Mouse (Mus musculus) left cerebral cortex, adult 11 months (tissue): Measurements from ENCODE around the gene Asic5.

Experiments
- DNase-seq: peaks from one replicate; pipeline ENCODE4 v3.0.0; 2022; ENCODE audit warnings: low spot score

Gene Asic5

GRCm38 (mm10) chr3:81981990-81982389 lies at the start of gene Asic5:
TSS of gene Asic5 (plus strand) at chr3:81982290.
- no peak for DNase-seq

GRCm38 (mm10) chr3:81933348-81933747 lies 48.7 kb upstream of the Asic5 start:
- no peak for DNase-seq

DNA sequence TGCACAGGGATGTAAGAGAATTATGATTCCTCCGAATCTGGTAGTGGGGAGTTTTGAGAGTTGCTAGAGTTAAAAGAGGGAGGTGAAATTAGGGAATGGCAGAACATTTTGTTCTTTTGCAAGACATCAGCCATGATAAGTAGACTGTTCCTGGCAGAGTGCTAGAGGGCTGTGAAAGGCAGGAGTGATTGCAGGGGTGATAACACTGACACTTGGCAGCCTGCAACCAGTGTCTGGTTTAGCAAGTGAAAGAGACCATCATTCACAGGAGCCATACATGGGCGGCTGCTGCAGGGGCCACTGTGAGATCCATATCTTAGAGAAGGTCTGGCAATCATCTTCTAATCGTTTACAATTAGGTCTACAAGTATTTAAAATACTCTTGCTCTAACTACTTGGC lies 43.2 kb upstream of the Asic5 start:
- no peak for DNase-seq

DNA sequence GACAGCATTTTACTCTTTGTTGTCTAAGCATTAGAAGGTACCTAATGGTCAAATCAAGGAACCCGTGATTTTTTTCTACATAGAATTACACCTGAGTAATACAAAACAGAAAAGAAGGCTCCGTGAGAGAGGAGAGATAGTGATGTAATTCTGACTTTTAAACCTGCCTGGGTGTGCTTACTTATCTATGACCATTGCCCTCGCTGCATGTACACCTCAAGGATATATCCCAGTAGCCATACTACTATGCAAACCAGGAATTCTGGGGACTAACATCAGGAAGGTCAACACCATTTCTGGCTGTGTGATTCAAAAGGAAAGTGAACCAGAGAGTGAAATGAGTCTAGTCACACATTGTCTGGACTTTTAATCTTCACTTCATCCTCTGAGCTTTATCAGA lies 39.7 kb upstream of the Asic5 start:
- DNase-seq = no peak

GRCm38 (mm10) chr3:81943097-81943496 lies 39.0 kb upstream of the Asic5 start:
- no peak for DNase-seq

GRCm38 (mm10) chr3:81944851-81945393 lies 37.2 kb upstream of the Asic5 start:
- DNase-seq = no peak

DNA sequence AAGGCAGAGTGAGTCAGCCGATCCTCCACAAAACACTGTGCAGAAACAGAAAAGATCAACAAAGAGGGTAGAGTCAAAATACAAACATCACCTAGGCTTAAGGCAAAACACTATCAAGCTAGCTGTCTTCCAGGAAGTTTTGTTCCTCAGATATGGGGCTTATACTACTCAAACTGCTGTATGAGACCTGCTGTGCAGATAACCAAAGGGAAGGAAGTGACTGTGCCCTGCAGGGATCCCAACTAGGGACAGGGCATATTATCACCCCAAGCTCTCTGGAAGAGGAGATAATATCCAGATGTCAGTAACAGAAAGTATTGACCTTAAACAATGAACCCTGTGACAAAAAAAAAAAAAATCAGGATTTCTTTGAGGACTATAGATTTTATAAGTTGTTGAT lies 33.0 kb upstream of the Asic5 start:
- no peak for DNase-seq

GRCm38 (mm10) chr3:81951785-81952184 lies 30.3 kb upstream of the Asic5 start:
- no peak for DNase-seq

GRCm38 (mm10) chr3:81957484-81957883 lies 24.6 kb upstream of the Asic5 start:
- no peak for DNase-seq

DNA sequence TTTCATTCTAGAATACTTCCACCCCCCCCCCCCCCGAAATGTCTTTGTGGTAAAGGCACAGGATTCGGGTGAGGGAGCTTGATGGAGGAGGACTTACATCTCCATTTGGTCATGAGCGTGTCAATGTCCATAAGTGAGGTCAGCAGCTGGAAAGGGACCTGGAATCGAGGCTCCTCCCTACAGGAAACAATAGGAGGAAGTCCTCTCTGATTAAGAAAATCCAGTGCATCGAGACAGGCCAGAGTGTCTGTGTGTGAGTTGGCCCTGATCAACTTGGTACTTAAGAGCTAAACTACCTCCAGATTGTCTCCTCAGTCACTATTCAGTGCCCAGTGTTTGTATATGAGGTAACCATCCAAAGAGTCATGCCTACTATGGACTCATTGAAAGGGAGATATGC lies 20.8 kb upstream of the Asic5 start:
- no peak for DNase-seq

GRCm38 (mm10) chr3:81963768-81964167 lies 18.3 kb upstream of the Asic5 start:
- DNase-seq = no peak

- no peak for DNase-seq
Observed at GRCm38 (mm10) chr3:81964596-81964995, 17.5 kb upstream of the Asic5 start.

DNA sequence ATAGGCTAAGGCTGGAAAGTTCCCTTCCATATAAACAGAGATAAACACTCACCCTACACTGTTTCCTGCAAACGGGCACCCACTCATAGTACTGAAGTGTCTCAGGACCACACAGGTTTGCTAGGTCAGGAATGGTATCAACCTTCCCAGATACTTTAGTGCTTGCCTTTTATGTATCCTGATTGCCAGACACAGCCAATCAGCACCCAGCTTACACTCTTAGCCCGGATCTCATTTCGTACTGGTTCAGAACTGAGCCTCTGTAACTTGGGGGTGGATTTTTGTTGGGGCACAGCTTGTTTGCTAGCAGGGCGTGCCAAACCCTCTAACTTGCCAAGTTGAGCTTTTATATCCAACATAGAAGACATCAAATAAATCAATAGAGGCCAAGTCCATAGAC lies 6.5 kb upstream of the Asic5 start:
- DNase-seq = no peak

DNA sequence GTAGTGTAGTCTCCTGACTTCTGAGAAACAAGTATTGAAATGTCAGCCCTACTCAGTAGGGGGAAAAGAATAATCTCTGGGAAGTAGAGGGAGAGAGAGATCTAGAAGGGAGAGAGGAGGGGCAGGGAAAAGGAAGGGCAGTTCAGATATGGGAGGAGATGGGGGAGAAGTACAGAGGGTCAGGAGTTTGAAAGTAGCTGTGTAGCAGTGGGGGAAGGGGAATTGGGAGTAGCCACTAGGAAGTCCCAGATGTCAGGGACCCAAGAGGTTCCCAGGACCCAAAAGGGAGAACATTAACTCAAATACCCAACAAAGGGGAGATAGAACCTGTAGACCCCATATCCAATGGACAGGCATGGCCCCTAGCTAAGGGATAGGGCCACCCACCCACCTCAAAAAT lies 6.0 kb upstream of the Asic5 start, which contains the start of gene Tdo2:
Gene Tdo2, minus strand, starts transcription at position 101 of the 400 bp plus-strand sequence.
- DNase-seq = no peak

DNA sequence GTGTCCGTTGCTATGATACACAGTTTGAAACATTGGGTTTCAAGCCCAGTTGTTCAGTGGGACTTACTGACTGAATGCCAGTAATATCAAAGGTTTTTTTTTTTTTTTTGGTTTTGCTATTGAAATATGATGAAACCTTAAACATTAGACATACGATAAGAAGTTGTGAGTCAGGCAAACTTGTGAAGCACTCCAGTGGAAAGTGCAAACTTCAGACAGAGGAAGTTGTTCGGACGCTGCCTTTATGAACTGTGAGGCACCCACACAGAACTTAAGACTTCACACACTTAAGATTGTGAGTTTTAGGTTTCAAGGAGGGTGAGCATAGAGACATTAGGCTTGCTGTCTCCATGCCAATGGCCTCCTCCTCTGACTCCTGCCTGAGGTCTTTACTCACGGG lies 514 bp upstream of the Asic5 start:
- no peak for DNase-seq

GRCm38 (mm10) chr3:81983120-81983895 lies 1.2 kb downstream of the Asic5 start:
- DNase-seq = no peak

DNA sequence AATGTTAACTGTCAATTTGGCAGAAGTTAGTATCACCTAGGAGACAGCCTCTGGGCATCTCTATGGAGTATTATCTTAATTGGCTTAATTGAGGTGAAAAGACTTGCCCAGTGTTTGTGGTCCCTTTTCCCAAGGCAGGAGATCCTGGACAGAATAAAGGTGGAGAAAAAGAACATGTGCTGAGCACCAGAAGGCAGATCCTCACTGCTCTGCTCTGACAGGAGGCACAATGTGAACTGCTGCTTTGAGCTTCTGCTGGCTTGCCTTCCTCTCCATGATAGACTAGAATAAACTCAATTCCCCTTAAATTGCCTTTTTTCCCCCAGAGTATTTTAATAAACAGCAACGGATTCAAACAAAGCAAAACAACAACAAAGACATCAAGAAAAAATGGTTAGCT lies 3.0 kb downstream of the Asic5 start:
- no peak for DNase-seq

- DNase-seq = no peak
Observed at GRCm38 (mm10) chr3:81986103-81986502, 4.0 kb downstream of the Asic5 start.

DNA sequence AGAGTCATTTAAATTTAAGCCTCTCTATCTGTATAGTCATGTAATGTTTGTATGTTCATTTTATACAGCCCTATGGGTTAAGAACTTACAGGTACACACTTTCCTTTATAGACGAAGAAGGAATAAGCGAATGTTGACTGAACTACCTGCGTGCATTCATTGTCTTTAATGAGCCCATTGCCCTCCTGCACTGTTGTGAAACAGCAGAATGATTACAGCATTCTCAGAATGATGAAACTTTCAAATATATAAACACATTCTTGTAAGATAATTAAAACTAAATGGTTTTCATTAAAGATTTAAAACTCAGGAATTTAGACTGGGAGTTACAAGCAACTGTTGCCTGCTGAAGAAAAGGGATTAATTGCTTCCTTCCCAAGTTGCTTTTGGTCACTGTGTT lies 5.5 kb downstream of the Asic5 start:
- no peak for DNase-seq

DNA sequence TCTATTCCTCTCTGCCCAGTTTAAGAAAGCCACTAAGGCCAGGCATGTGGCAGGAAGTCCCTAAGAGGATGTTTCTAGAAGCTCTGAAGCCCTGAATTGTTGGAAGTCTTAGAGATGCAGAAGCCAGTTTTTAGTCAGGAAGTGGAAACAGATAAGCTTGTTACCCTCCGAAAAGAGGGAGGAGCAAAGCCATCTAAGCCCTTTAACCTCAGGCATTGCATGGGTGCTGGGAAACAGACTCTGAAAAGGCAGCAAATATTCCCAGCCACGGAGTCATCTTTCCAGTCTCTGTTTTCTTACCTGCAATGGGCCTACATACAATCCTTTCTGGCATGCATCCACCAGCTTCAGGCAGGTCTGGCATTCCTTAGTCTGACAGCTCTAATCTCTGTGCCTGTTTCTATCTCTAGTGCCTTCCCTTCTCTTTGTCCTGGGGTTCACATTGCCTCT lies 7.6 kb downstream of the Asic5 start:
- DNase-seq = no peak

- DNase-seq = no peak
Observed at GRCm38 (mm10) chr3:81990531-81990930, 8.4 kb downstream of the Asic5 start.

GRCm38 (mm10) chr3:81995371-81995770 lies 13.3 kb downstream of the Asic5 start:
- DNase-seq = no peak

- DNase-seq = peak; percentile 27
Observed at GRCm38 (mm10) chr3:81995988-81996387, 13.9 kb downstream of the Asic5 start.

GRCm38 (mm10) chr3:82007002-82007401 lies 24.9 kb downstream of the Asic5 start:
- no peak for DNase-seq
